Mouse (Mus musculus) B cell, adult 2 months (primary cell): ENCODE results near the gene Nt5c1a.

ENCODE experiments used
- DNase-seq, 2 experiments: peaks; one replicate each; pipeline ENCODE4 v3.0.0; 2022

The Nt5c1a gene

DNA sequence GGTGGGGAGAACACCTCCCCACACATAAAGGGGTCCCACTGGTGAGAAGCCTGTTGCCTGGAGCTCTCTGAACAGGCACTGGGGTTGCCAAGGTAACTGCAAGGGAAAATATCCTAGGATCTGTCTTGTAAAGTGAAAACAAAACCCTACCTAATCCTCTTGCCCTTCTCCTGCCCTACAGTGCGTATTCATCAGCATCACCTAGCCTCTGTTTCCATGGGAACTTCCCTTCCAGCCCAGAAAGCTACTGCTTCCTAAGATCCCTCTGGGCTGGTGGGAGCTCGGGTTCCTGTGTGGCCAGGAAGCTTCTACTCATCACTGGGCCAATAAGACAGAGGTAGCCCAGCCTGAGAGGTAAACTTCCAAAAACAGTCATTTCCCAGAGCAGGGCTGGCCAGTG lies 11.0 kb downstream of the Nt5c1a start:
- no peak for DNase-seq

DNA sequence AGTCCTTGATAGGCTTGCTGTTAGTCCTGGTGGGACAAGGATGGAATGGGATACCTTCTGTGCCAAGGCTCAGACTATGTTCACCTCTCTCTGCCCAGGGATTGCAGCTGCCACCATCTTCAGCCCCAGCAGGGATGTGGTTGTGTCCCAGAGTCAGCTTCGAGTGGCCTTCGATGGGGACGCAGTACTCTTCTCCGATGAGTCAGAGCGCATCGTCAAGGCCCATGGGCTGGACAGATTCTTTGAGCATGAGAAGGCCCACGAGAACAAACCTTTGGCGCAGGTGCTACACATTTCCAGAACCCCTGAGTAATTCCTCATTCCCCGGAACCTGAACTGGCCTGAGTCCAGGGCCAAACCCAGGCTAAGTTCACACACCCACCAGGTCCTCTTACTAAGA lies 12.7 kb downstream of the Nt5c1a start:
- no peak for DNase-seq

- no peak for DNase-seq
Observed at GRCm38 (mm10) chr4:123215367-123215766, 14.1 kb downstream of the Nt5c1a start.

DNA sequence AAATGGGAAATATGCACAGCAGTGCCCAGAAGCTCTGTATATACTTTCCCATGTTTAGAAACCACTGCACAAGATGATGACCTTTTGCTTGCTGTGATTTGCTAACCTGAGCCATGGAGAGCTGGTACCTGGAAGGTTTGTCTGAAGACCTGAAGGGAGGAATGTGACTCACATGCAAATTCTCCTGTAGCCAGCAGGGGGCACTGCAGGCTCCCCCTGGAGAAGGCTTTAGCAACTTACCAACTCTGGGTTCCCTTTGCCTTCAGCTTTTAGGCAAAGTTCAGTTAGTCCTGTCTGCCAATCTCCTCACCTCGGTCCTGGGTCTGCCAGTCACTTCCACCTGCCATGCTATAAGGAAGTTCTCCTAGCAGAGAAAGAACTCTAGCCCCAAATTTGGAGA lies 15.5 kb downstream of the Nt5c1a start:
- DNase-seq: peak; percentile 74

GRCm38 (mm10) chr4:123219720-123220357 lies 18.5 kb downstream of the Nt5c1a start:
- DNase-seq: peak; percentile 79

DNA sequence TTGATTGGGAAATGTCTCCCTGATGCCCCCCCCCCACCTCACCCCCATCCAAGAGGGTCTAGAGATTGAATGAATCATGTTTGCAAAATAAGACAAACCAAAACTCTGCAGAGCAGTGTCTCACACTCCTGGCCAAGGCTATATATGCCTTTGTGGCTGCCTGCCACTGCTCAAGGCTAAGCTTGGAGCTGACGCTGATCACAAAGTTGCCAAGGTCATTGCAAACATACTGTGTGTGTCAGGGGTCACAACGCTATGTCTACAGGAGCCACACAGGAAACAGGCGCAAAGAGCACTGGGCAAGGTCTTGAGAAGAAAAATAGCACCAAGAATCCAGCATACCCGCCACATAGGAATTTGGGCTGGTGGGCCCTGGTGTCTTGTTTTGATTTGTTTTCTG lies 19.3 kb downstream of the Nt5c1a start:
- DNase-seq: no peak

DNA sequence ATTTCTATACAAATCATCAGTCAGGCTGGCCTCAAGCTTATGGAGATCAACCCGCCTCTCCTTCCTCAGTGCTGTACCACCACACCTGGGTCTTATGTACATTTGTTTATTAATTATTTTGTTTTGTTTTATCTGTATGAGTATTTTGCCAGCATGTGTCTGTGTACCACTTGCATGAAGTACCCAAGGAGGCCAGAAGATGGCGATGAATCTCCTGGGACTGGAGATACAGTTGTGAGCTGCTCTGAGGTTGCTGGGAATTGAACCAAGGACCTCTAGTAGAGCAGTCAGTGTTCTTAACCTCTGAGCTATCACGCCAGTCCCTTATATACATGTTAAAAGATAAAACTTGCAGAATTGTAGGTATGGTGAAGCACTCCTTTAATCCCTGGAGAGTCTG lies 22.0 kb downstream of the Nt5c1a start:
- DNase-seq: peak; percentile 53 to 54

GRCm38 (mm10) chr4:123225718-123226403 lies 24.6 kb downstream of the Nt5c1a start:
- DNase-seq: no peak

DNA sequence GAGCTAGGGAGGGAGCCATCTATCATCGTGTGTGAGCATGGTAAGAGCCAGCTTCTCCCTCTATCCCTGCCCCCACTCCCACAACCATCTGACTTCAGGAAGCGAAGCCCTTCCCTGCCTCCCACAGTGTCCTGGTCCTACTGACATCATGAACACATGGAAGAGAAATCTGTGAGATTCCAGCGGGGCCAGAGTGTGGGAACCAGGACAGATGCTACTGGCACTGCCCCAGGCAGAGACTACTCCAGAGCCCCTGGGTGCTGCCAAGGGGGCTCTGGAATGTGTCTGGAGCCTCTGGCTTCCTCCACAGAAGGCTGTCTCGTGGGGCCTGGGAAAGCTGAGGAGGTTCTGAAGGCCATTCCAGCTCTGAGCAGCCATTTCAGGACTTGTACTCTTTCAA lies 26.4 kb downstream of the Nt5c1a start:
- DNase-seq: no peak

DNA sequence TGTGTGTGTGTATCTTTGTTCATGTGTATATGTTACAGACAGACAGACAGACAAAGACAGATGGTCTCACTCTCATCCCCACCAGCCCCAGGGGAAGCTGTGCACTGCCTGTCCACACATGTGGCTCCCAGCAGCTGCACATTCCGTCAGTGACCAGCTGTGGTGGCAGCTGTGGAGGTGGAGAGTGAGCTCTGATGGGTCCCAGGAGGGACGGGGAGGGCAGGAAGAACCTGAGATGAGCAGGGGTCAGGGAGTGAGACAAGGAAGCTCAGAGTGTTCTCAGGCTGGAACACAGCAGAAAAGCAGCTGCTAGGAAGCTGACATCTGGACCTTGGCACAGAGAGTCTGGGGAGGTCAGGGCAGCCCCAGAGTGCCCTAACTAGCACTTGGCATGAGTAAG lies 27.0 kb downstream of the Nt5c1a start:
- DNase-seq: no peak

GRCm38 (mm10) chr4:123229166-123229565 lies 27.9 kb downstream of the Nt5c1a start:
- no peak for DNase-seq

DNA sequence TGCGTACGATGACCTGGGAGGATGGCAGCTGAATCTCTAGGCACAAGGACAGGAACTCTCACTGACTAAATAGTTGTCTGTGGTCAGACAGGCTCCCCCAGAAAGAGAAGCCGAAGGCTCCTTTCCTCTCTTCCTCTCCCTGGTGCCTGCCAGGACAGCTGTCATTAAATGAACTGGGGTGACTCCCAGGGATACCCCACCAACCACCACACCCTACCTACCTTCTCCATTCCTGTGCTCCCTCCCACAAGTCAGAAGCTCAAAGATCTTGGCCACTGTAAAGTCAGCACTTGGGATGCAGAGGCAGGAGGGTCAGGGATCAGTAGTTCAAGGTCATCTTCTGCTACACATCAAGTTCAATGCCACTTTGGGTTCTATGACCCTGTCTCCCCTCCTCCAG lies 31.5 kb downstream of the Nt5c1a start:
- DNase-seq: no peak

DNA sequence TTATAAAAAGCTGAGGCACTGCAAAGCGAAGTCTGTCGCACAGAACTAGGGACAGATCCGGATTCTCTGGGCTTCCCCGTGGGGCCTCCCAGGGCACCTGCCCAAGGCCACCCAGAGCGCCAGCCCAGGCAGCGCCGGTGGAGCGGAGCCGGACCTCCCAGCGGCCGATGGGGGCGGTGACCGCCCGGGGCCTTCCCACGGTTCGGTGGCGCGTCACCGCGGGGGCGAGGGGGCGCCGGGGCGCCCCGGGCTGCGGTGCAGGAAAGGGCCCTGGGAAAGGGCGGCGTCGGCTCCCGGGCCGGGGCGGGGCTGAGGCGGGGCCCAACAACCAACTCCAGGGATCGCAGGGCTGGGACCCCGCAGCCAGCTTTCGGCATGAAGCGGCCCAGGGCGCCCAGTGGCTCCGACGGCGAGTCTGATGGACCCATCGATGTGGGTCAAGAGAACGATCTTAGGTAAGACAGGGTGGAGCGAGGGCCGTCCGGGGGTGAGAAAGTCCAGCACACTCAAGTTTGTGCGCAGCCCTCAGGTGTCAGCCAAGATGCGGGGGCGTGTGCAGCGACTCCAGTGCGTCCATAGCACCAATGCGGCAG lies 32.3 kb downstream of the Nt5c1a start, which contains the start of gene Heyl:
Gene Heyl, plus strand, starts transcription at position 65 of the 593 bp plus-strand sequence.
- DNase-seq: peak; percentile 70 to 71

GRCm38 (mm10) chr4:123235835-123236430 lies 34.6 kb downstream of the Nt5c1a start:
- no peak for DNase-seq

GRCm38 (mm10) chr4:123236431-123237031 lies 35.2 kb downstream of the Nt5c1a start:
- DNase-seq: peak; percentile 44 to 49

DNA sequence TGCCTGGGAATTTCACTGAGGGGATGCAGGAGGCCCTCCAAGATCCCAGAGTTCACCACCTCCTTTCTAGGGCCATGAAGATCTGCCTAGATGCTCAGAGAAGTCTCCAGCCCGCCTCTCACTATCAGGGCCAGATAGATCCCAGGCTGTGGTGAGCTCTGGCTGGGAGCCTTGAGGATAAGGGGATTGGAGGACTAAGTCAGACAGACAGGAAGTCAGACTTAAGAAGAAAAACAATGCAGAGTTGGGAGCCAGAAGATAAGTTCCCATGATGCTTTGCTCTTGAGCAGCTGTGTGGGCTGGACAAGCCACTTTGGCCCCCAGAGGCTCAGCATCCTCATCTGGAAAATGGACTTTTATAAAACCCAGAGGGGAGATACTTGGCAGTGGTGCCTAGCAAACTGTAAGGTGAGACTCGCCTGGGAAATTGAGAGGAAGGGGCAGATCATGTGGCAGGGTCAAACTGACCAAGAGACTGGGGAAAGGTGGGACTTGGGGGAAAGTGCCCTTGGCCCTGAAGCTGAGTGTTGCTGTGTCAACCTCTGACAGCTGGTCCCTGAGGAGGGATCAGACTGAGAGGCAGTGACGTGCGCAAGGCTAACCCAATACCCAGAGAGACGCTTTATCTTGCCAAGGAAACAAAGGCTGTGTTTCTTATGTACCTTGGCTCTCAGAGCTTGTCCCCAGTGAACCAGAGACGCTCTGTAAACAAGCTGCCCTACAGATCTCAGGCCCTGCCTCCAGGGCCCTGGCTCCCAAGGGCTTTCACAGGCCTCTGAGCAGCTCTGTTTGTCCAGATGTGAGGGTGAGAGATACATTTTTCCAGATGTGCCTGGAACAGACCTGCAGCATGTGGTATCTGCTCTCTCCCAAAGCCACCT lies 36.3 kb downstream of the Nt5c1a start:
- DNase-seq: peak in 1 of 2 experiments; percentile 13

DNA sequence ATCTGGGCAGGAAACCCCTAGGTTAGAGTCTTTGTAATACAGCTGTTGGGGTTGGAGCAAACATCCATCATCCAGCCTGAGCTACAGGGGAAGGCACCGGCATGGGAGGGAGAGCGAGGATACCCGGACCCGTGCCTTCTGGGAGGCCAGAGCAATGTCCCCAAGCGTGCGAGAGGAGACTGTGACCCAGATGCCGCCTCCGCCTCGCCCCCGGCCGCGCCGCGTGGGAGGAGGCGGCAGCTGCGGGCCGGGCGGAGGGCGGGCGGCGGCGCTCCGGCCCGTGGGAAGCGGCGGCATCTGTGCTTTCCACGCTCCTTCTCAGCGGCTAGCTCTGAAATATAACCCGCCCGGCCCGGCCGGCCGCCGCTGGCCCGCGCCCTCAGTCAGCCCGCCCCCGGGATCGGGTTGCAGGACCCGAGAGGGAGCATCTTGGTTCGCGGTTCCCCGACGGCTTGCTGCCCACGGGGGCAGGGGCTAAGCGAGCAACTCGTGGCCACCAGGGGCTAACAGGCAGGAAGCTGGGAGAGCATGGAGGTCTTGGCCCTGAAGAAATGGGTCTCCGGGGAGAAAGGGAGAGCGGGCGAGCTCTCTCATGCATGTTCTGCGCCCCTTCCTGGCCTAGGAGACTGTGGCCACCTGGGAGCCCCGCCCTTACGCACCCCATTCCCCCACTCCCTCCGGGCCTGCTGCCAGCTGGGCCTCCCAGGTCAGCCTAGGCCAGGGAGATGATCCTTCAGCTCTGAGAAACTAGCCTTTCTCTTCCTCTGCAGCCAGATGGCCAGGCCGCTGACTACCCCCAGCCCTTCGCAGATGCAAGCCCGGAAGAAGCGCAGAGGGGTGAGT lies 38.3 kb downstream of the Nt5c1a start:
- peak; percentile 24 to 27 for DNase-seq

DNA sequence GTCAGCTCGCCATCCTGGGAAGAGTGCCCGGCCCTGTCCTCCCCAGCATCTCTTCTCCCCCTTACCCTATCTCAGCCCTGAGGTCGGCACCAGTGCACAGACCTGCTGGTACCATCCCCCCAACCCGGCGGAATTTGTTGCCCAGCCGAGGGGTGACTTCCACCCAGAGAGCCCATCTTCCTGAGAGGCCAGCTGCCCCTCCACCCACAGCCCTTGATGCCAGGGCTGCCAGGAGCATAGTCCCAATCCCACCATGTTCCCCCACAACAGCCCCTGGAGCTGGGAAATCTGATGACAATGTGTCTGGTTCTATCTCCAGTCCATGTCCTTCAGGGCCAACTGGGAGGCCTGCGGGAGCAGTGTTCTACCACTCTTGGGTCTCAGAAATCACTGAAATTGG lies 44.9 kb downstream of the Nt5c1a start:
- DNase-seq: no peak

GRCm38 (mm10) chr4:123246651-123247050 lies 45.3 kb downstream of the Nt5c1a start:
- DNase-seq: no peak

GRCm38 (mm10) chr4:123247147-123247880 lies 46.0 kb downstream of the Nt5c1a start:
- no peak for DNase-seq
